Mouse (Mus musculus): Measurements from ENCODE around the gene Flrt1.

- TF ChIP-seq CTCF (IDR thresholded peaks at IDR 0.05; ENCODE audit: borderline replicate concordance, control insufficient read depth, extremely low read depth, insufficient read depth, low read length, poor library complexity) (no peak), POLR2A (IDR thresholded peaks at IDR 0.05; ENCODE audit: control insufficient read depth, extremely low read depth, insufficient read depth, low read length, poor library complexity) (no peak)
Observed at GRCm38 (mm10) chr19:7062110-7062509, 43.4 kb downstream of the Flrt1 start.
